Mouse (Mus musculus) left cerebral cortex, adult 2 months (tissue): ENCODE results near the gene Ldlrap1. TPM values are rescaled to one million over a fixed set of nuclear protein-coding genes. Genes with fewer than 3 reads are reported as not detected.

Experiments used
- DNase-seq, 2 experiments: peaks; one replicate each; pipeline ENCODE4 v3.0.0; 2021 to 2022; ENCODE audit warnings: low spot score in 2 of 2, mixed read lengths in 1 of 2; ENCODE audit errors: extremely low spot score in 1 of 2
- H3K27ac ChIP-seq: fragments of 200-600 bp; 2 replicates; pipeline ENCODE4 v1.8.1; 2022
- H3K4me3 ChIP-seq: fragments of 200-600 bp; 2 replicates; pipeline ENCODE4 v1.8.1; 2022
- CTCF ChIP-seq: fragments of 200-600 bp; IDR thresholded peaks from 2 replicates; pipeline ENCODE4 v1.8.1; 2022; ENCODE audit warnings: antibody characterized with exemption, mild to moderate bottlenecking, moderate library complexity
- intact Hi-C: fragments of 180-260 bp; cut with DNase I; formaldehyde crosslinking; loops from one replicate; pipeline ENCODE4 v1.15.1; 2025
- total RNA-seq, 2 experiments: library from RNA; stranded (reverse); gene quantifications; 2 replicates each; pipeline ENCODE4 v1.2.3; 2021

Gene Ldlrap1
- total RNA-seq, 2 experiments from 2014 or later, result 3.4 to 3.7 TPM

DNA sequence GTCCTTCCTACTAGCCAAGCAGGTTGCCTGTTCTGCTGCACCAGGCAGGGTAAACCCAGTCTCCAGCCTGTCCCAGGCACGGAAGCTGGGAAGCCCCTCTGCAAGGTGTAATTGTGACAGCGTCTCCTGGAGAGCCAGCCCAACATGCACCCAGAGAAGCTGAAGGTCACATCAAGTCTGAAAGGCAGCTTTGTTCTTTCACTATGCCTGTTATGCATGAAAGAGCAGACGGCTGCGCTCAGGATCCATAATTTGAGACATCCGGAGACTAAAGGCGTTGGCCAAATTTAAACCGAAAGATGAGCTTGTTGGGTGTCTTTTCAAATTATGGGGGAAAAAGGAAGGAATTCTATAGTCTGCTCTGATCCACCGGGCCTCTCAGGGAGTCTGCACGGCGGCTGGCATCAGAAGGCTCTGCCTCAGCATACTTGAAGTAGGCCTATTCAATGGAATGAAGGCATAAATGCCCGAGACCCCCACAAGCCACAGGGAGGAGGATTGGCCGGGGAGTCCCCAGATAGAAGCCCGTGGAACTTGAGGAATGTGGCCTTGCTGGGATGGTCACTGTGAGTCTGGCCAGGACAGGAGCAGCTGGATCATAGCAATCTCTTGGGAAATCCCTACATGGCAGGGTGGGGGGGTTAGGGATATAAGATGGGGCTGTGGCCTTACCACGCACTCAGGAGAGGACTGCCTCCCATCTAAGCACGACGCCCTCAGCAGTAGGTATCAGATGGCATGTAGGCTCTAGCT lies 23.8 kb downstream of the Ldlrap1 start:
- intact Hi-C loops, result no loop called here

DNA sequence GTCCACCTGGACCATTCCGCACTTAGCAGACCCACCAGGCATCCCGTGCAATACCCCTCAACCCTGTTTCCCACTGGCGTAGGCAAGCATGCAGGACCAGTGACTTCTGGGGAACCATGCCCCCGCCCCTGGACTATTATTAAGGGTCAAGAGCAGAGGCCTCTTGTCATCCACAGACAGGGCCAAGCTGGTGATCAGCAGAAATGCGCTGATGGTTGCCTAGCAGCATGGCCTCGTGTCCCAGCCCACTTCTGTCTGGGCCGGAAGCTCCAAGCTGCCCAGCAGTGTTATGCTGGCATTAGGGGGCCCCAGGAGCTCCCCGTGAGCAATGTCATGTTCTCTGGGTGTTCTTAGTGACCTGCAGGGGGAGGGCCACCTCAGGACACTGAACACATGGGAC lies 25.9 kb downstream of the Ldlrap1 start:
- Histone ChIP-seq H3K4me3 (no peak overlapping the region), H3K27ac (no peak overlapping the region)
- TF ChIP-seq CTCF, result no peak
- DNase-seq, result no peak
- intact Hi-C loops, result no loop called here

More for the DNA sequence above, 23.8 kb downstream of the Ldlrap1 start:
- no peak overlapping the region for H3K4me3 ChIP-seq
- DNase-seq, result no peak
- TF ChIP-seq CTCF, result no peak
- peak overlapping the region; percentile 55; the same call in 1 of the 2 replicates for H3K27ac ChIP-seq

DNA sequence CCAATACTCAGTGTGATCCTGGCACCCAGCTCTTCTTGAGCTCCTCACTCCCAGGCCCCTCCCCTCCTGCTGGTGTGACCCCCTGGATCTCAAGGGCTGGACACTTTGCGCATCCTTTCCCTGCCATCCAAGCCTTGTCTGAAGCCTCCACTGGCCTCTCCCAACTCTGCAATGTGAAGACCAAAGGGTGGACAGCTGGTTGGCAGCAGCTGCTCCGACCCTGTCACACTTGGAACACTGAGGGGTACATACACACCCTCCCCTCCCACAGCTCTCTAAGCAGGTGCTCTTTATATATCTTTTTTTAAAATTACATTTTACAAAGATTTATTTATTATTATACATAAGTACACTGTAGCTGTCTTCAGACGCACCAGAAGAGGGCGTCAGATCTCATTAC lies 27.6 kb downstream of the Ldlrap1 start:
- Histone ChIP-seq H3K27ac (no peak overlapping the region), H3K4me3 (no peak overlapping the region)
- no peak; the same call in 1 of the 2 replicates for TF ChIP-seq CTCF
- intact Hi-C loops, result no loop called here
- DNase-seq, result no peak

DNA sequence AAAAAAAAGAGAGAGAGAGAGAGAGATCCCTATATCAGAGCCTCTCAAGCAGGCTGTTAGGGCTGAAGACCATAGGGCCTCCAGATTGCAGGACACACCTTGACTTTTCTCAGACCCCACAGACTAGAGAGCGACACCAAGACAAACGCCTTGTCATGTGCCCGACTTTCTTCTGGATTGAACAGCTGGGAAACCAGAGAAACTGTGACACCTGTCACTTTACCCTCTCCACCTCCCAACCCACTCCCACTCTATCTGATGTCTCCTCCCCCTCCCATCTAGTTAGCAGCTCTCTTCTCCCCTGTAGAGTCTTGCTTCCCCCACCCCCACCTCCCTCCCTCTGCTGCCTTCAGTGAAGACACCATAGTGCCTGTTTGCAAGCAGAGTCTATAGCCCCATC lies 28.3 kb downstream of the Ldlrap1 start:
- H3K4me3 ChIP-seq, result no peak overlapping the region
- intact Hi-C loops, result no loop called here
- DNase-seq, result no peak
- TF ChIP-seq CTCF, result no peak
- H3K27ac ChIP-seq, result no peak overlapping the region

GRCm38 (mm10) chr4:134737365-134737910 lies 30.4 kb downstream of the Ldlrap1 start:
- no peak for TF ChIP-seq CTCF
- peak overlapping the region; percentile 86 for H3K27ac ChIP-seq
- DNase-seq, result no peak
- intact Hi-C loops, result no loop called here
- no peak overlapping the region for H3K4me3 ChIP-seq

DNA sequence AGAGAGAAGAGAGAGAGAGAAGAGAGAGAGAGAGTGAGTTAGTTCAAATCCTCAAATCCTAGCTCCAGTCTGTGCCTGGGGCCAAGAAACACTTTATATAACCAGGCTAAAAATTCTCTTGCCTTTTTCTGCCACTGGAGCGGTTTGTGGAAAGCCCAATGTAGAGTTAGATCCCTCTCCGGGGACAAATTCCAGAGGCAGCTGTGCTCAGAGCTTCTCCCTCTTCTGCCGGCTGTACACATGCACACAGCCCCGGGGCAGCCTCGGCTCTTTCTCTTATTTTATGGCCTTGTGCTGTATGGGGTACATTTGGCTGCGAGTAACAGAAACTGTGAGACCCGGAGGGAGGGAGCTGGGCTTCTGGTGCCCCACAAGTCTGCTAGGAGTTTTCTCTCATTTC lies 31.7 kb downstream of the Ldlrap1 start:
- TF ChIP-seq CTCF, result no peak; the same call in 1 of the 2 replicates
- DNase-seq, result no peak
- intact Hi-C loops, result no loop called here
- peak overlapping the region; percentile 86 for H3K27ac ChIP-seq
- H3K4me3 ChIP-seq, result no peak overlapping the region

GRCm38 (mm10) chr4:134734629-134735081 lies 33.2 kb downstream of the Ldlrap1 start:
- Histone ChIP-seq H3K4me3 (no peak overlapping the region), H3K27ac (peak overlapping the region; percentile 83)
- intact Hi-C loops, result no loop called here
- no peak for TF ChIP-seq CTCF
- no peak for DNase-seq

- TF ChIP-seq CTCF, result no peak
- Histone ChIP-seq H3K4me3 (no peak overlapping the region), H3K27ac (peak overlapping the region; percentile 83)
- intact Hi-C loops, result no loop called here
- no peak for DNase-seq
Measured at GRCm38 (mm10) chr4:134734038-134734628, 33.7 kb downstream of the Ldlrap1 start.

DNA sequence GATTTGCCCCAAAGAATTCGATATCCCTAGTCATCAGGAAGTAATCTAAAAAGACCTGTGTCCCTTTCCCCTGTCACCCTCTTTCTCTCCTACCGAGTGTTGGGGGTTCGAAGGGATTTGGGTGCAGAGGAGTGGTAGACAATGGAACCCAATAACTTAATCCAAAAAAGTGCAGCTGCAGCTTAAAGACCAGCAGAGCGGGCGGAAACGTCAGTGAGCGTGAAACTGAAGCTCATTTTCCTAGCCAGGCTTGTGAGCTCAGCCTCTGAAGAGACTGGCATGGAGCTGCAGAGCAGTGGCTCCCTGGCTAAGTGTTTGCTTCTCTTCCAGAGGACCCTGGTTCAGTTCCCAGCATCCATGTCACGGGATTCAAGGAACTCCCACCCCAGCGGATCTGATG lies 34.5 kb downstream of the Ldlrap1 start:
- no peak overlapping the region for H3K4me3 ChIP-seq
- DNase-seq, result no peak
- no peak for TF ChIP-seq CTCF
- intact Hi-C loops, result no loop called here
- H3K27ac ChIP-seq, result no peak overlapping the region

- intact Hi-C loops, result no loop called here
- DNase-seq, result no peak
Measured at GRCm38 (mm10) chr4:134730106-134730505, 37.7 kb downstream of the Ldlrap1 start.

GRCm38 (mm10) chr4:134725735-134726345 lies 42.0 kb downstream of the Ldlrap1 start:
- DNase-seq, result no peak
- Histone ChIP-seq H3K27ac (no peak overlapping the region), H3K4me3 (no peak overlapping the region)
- peak; percentile 43 for TF ChIP-seq CTCF
- intact Hi-C loops, result no loop called here

More at GRCm38 (mm10) chr4:134730106-134730505, 37.7 kb downstream of the Ldlrap1 start:
- TF ChIP-seq CTCF, result no peak
- no peak overlapping the region for H3K4me3 ChIP-seq
- H3K27ac ChIP-seq, result no peak overlapping the region

GRCm38 (mm10) chr4:134724974-134725373 lies 42.9 kb downstream of the Ldlrap1 start:
- intact Hi-C loops, result no loop called here
- H3K4me3 ChIP-seq, result no peak overlapping the region
- no peak for DNase-seq
- no peak overlapping the region for H3K27ac ChIP-seq
- TF ChIP-seq CTCF, result no peak
